Mouse (Mus musculus): ENCODE measurements around the gene Gsta2.
"Not testable (repeated sequence)": the region's sequence is repeated elsewhere in the genome, so short reads cannot be mapped to it uniquely, and the experiment has no call there.

GRCm38 (mm10) chr9:78299143-78299542 is 56.4 kb downstream of the Gsta2 start:
- TF ChIP-seq POLR2A (IDR thresholded peaks at IDR 0.05; ENCODE audit: low read depth, low read length); CTCF (IDR thresholded peaks at IDR 0.05; ENCODE audit: extremely low read depth, insufficient read length, insufficient replicate concordance, low read depth, low read length): not testable (repeated sequence)

Measured in small intestine, adult 2 months (tissue).